Mouse (Mus musculus) midbrain, embryonic 16.5 days (tissue): ENCODE data around the gene Kcnd3. TPM values are rescaled to one million over a fixed set of nuclear protein-coding genes. Genes with fewer than 3 reads are reported as not detected.

Experiments used
- ATAC-seq: fragments of 200-750 bp; cut with Nextera tagmentation; 2 replicates; pipeline ENCODE4 v1.8.0; 2017; ENCODE audit warnings: moderate TSS enrichment
- H3K27ac ChIP-seq: fragments of 300-500 bp; sonication (generic); 2 replicates; pipeline ENCODE4 v1.5.1; 2014; ENCODE audit warnings: mild to moderate bottlenecking, low read length, mixed read lengths
- H3K27me3 ChIP-seq: fragments of 300-500 bp; sonication (generic); 2 replicates; pipeline ENCODE4 v1.6.1; 2014; ENCODE audit warnings: low read depth, low read length, mixed read lengths; ENCODE audit not compliant: control insufficient read depth, insufficient read depth
- H3K36me3 ChIP-seq: fragments of 300-500 bp; sonication (generic); 2 replicates; pipeline ENCODE4 v1.6.1; 2014; ENCODE audit warnings: mild to moderate bottlenecking, low read length, moderate library complexity, mixed read lengths; ENCODE audit not compliant: control insufficient read depth, insufficient read depth
- H3K4me1 ChIP-seq: fragments of 300-500 bp; sonication (generic); 2 replicates; pipeline ENCODE4 v1.6.1; 2014; ENCODE audit warnings: mild to moderate bottlenecking, low read length, mixed read lengths; ENCODE audit not compliant: control insufficient read depth, insufficient read depth
- H3K4me2 ChIP-seq: fragments of 300-500 bp; sonication (generic); 2 replicates; pipeline ENCODE4 v1.6.1; 2014; ENCODE audit warnings: mild to moderate bottlenecking, low read length, mixed read lengths
- H3K4me3 ChIP-seq: fragments of 300-500 bp; sonication (generic); 2 replicates; pipeline ENCODE4 v1.5.1; 2014; ENCODE audit warnings: low read depth, mild to moderate bottlenecking, low read length, moderate library complexity, mixed read lengths
- H3K9ac ChIP-seq: fragments of 300-500 bp; sonication (generic); 2 replicates; pipeline ENCODE4 v1.6.1; 2014; ENCODE audit warnings: low read depth, low read length, mixed read lengths
- H3K9me3 ChIP-seq: fragments of 300-500 bp; sonication (generic); replicated peaks from 2 replicates; pipeline ENCODE4 v1.6.1; 2014; ENCODE audit warnings: mild to moderate bottlenecking, low read length, mixed read lengths; ENCODE audit not compliant: control insufficient read depth, poor library complexity, severe bottlenecking
- WGBS: fragments of 180-500 bp; shearing (Covaris S2); extraction: QIAGEN DNeasy Blood & Tissue Kit; methylation state at CpG from one replicate; pipeline ENCODE4 v1.1.7; 2014; 5-methylcytosine and 5-hydroxymethylcytosine counted together
- polyA plus RNA-seq: library from polyadenylated mRNA; unstranded; fragments of >200 nt; fragmentation: Nextera tagmentation; extraction: Ambion mirVana; gene quantifications from 2 replicates; pipeline ENCODE4 v1.2.1, GENCODE M21; 2015

The Kcnd3 gene
- polyA plus RNA-seq, 1 experiment from 2014 or later, result 11.6 TPM

- Histone ChIP-seq H3K27ac (no peak overlapping the region; the same call in 1 of the 2 replicates), H3K4me2 (peak overlapping the region; percentile 99)
- 12% methylated on average over 3 of the region's 3 CpGs for WGBS
Observed at GRCm38 (mm10) chr3:105705561-105705960, 253.4 kb downstream of the Kcnd3 start.

GRCm38 (mm10) chr3:105706366-105707020, 254.4 kb downstream of the Kcnd3 start:
- 40% methylated on average over 4 of the region's 4 CpGs for WGBS
- Histone ChIP-seq H3K27me3 (peaks cover 16% of the 10 kb centered on the region), H3K4me2 (peak overlapping the region; percentile 99), H3K27ac (no peak overlapping the region), H3K9ac (no peak overlapping the region; the same call in 1 of the 2 replicates), H3K4me3 (peak overlapping the region; percentile 51), H3K9me3 (no peaks in the 10 kb centered on the region), H3K36me3 (no peaks in the 10 kb centered on the region), H3K4me1 (peaks cover 13% of the 10 kb centered on the region)
- no peak for ATAC-seq

More at GRCm38 (mm10) chr3:105705561-105705960, 253.4 kb downstream of the Kcnd3 start:
- Histone ChIP-seq H3K4me1 (peaks cover 13% of the 10 kb centered on the region), H3K4me3 (peak overlapping the region; percentile 51), H3K36me3 (no peaks in the 10 kb centered on the region), H3K9ac (peak overlapping the region; percentile 67), H3K27me3 (peaks cover 16% of the 10 kb centered on the region), H3K9me3 (no peaks in the 10 kb centered on the region)
- no peak for ATAC-seq

GRCm38 (mm10) chr3:105707590-105707989, 255.5 kb downstream of the Kcnd3 start:
- Histone ChIP-seq H3K9ac (no peak overlapping the region), H3K4me3 (no peak overlapping the region), H3K4me2 (no peak overlapping the region), H3K27ac (no peak overlapping the region), H3K9me3 (no peaks in the 10 kb centered on the region), H3K36me3 (no peaks in the 10 kb centered on the region), H3K4me1 (peaks cover 13% of the 10 kb centered on the region), H3K27me3 (peaks cover 11% of the 10 kb centered on the region)
- WGBS, result 17% methylated on average over 7 of the region's 7 CpGs
- no peak for ATAC-seq

GRCm38 (mm10) chr3:105710246-105710645, 258.1 kb downstream of the Kcnd3 start:
- H3K4me3 ChIP-seq, result no peak overlapping the region
- no peak overlapping the region for H3K4me2 ChIP-seq
- peaks cover 5% of the 10 kb centered on the region; the same call in 1 of the 2 replicates for H3K4me1 ChIP-seq
- no peak overlapping the region for H3K9ac ChIP-seq
- no peaks in the 10 kb centered on the region for H3K9me3 ChIP-seq
- H3K36me3 ChIP-seq, result no peaks in the 10 kb centered on the region
- peaks cover 7% of the 10 kb centered on the region for H3K27me3 ChIP-seq
- no peak overlapping the region for H3K27ac ChIP-seq
- peak; percentile 52 for ATAC-seq
- WGBS, result 57% methylated on average over 6 of the region's 6 CpGs

- Histone ChIP-seq H3K4me1 (peaks cover 4% of the 10 kb centered on the region; the same call in 1 of the 2 replicates), H3K27ac (no peak overlapping the region), H3K4me2 (no peak overlapping the region), H3K36me3 (no peaks in the 10 kb centered on the region), H3K9me3 (no peaks in the 10 kb centered on the region), H3K4me3 (no peak overlapping the region), H3K9ac (no peak overlapping the region), H3K27me3 (no peaks in the 10 kb centered on the region)
- WGBS, result 68% methylated on average over 7 of the region's 7 CpGs
- ATAC-seq, result no peak
Observed at GRCm38 (mm10) chr3:105711741-105712140, 259.6 kb downstream of the Kcnd3 start.

GRCm38 (mm10) chr3:105712827-105713226, 260.7 kb downstream of the Kcnd3 start:
- H3K4me1 ChIP-seq, result peaks cover 4% of the 10 kb centered on the region; the same call in 1 of the 2 replicates
- no peaks in the 10 kb centered on the region for H3K27me3 ChIP-seq
- no peak overlapping the region for H3K9ac ChIP-seq
- no peak overlapping the region for H3K27ac ChIP-seq
- H3K9me3 ChIP-seq, result no peaks in the 10 kb centered on the region
- H3K36me3 ChIP-seq, result no peaks in the 10 kb centered on the region
- no peak overlapping the region for H3K4me3 ChIP-seq
- H3K4me2 ChIP-seq, result no peak overlapping the region
- no peak for ATAC-seq

GRCm38 (mm10) chr3:105714091-105714819, 262.1 kb downstream of the Kcnd3 start:
- WGBS, result 15% methylated on average over 8 of the region's 8 CpGs
- no peak overlapping the region for H3K9ac ChIP-seq
- peak; percentile 52; the same call in 1 of the 2 replicates for ATAC-seq

GRCm38 (mm10) chr3:105714820-105715167, 262.7 kb downstream of the Kcnd3 start:
- Histone ChIP-seq H3K4me1 (peaks cover 4% of the 10 kb centered on the region; the same call in 1 of the 2 replicates), H3K27me3 (no peaks in the 10 kb centered on the region), H3K9me3 (no peaks in the 10 kb centered on the region), H3K4me3 (no peak overlapping the region), H3K4me2 (no peak overlapping the region), H3K36me3 (no peaks in the 10 kb centered on the region), H3K27ac (no peak overlapping the region), H3K9ac (no peak overlapping the region)
- ATAC-seq, result no peak

More at GRCm38 (mm10) chr3:105714091-105714819, 262.1 kb downstream of the Kcnd3 start:
- Histone ChIP-seq H3K4me2 (no peak overlapping the region), H3K4me3 (no peak overlapping the region), H3K4me1 (peaks cover 4% of the 10 kb centered on the region; the same call in 1 of the 2 replicates), H3K36me3 (no peaks in the 10 kb centered on the region), H3K27ac (no peak overlapping the region; the same call in 1 of the 2 replicates), H3K27me3 (no peaks in the 10 kb centered on the region), H3K9me3 (no peaks in the 10 kb centered on the region)
